Mouse (Mus musculus): ENCODE data around the gene Npsr1. TPM values are rescaled to one million over a fixed set of nuclear protein-coding genes. Genes with fewer than 3 reads are reported as not detected.

The Npsr1 gene
- total RNA-seq, 2 experiments from 2014 or later: 3.8 to 4.2 TPM

- intact Hi-C loops (cut with DNase I): no loop called here
- peak; percentile 60 to 73 for DNase-seq (ENCODE audit: low spot score in 2 of 2)
Observed at GRCm38 (mm10) chr9:24211636-24212035, 113.8 kb downstream of the Npsr1 start.

DNA sequence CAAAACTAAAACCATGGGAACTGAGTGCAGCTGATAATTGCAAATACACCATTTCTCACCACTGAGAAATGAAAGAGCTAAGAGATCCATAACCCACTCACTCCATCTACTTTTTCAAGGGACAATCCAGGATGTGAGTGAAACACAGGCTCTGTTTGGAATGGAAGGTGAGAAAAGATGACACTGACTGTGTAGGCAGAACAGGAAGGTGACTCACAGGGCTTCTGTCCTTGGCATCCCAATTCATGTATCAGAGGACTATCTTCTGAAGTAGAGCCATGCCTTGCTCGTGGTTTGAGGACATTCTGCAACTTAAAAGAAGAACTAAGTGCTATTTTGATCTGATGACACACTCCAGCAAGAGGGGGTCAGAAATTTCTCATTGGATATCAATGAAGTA lies 119.9 kb downstream of the Npsr1 start:
- DNase-seq (ENCODE audit: low spot score in 2 of 2): peak in 1 of 2 experiments; percentile 23
- intact Hi-C loops (cut with DNase I): no loop called here

- no peak for DNase-seq (ENCODE audit: low spot score in 2 of 2)
- intact Hi-C loops (cut with DNase I): no loop called here
Observed at GRCm38 (mm10) chr9:24236461-24236860, 138.7 kb downstream of the Npsr1 start.

- intact Hi-C loops (cut with DNase I): no loop called here
Observed at GRCm38 (mm10) chr9:24247557-24247956, 149.8 kb downstream of the Npsr1 start.

GRCm38 (mm10) chr9:24254236-24254635 lies 156.4 kb downstream of the Npsr1 start:
- DNase-seq (ENCODE audit: low spot score in 2 of 2): no peak
- intact Hi-C loops (cut with DNase I): no loop called here

More at GRCm38 (mm10) chr9:24247557-24247956, 149.8 kb downstream of the Npsr1 start:
- DNase-seq (ENCODE audit: low spot score in 2 of 2): no peak

DNA sequence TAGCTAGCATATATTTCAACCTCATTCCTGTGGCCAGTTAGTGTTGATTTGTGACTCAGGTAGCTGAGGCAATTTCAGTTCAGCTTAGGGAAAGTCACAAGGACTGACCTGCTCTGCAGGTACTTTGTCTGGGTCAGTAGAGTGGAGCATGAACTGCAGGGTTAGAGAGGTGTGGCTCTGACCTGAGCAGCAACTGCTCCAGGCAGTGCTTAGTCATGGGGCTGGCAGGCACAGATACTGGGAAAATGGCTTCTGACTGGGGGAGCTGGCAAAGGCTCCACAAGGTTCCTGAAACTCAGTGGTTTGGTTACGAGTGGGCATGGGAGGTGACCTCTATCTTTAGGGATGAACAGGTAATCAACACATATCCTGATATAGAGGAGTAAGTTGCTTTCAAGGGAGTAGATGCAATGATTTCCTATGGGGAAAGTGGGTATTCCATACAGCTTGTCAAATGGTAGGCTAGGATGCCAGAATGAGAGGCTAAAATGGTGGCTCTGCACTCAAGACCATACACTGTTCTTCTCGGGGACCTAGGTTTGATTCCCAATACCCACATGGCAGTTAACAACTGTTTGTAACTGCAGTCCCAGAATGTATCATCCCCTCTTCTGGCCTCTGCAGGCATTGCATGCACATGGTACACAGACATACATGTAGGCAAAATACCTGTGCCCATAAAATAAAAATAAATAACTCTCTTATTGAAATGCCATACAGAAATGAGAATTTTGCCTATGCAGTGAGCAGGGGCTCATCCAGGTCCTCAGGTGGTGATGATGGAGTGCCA lies 182.9 kb downstream of the Npsr1 start:
- DNase-seq (ENCODE audit: low spot score in 2 of 2): no peak
- intact Hi-C loops (cut with DNase I): no loop called here

DNA sequence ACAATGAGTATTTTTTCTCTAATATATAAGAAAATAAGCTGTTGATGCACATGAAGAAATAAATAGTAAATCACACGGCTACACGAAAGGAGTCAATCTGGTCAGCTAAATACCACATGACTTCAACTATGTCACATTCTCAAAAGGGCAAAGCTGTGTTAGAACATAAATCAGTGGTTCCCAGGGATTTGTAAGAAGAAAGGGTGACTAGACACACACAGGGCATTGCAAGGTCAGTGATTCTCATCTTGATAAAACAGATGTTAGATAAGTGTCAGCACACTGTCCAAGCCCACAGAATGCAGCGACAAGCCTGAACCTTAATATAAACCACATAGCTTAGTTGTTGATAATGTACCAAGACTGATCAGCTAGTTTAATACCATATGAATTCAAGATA lies 184.8 kb downstream of the Npsr1 start:
- intact Hi-C loops (cut with DNase I): no loop called here
- no peak for DNase-seq (ENCODE audit: low spot score in 2 of 2)

DNA sequence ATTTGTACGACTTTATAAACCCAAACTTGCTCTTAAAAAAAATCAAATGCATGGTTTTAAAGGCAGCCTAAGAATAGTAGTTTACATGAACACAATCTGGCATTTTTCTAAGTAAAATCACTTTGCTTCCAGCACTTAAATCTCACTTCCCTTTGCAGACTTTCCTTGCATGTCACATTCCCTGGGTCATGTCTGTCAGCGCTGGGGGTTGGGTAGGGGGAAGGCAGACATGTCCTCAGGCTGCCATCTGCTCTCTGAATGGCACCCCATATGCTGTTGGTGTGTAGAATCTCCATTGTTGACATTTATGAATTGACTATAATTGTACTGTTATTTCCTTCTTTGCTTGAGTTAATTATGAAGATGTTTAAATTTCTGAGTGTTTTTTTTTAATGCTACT lies 185.3 kb downstream of the Npsr1 start:
- intact Hi-C loops (cut with DNase I): no loop called here

GRCm38 (mm10) chr9:24283536-24283935 lies 185.7 kb downstream of the Npsr1 start:
- no peak for DNase-seq (ENCODE audit: low spot score in 2 of 2)
- intact Hi-C loops (cut with DNase I): no loop called here

More for the DNA sequence above, 185.3 kb downstream of the Npsr1 start:
- peak; percentile 15 to 25 for DNase-seq (ENCODE audit: low spot score in 2 of 2)

GRCm38 (mm10) chr9:24284239-24285084 lies 186.7 kb downstream of the Npsr1 start:
- intact Hi-C loops (cut with DNase I): no loop called here
- peak in 1 of 2 experiments; percentile 33 for DNase-seq (ENCODE audit: low spot score in 2 of 2)

DNA sequence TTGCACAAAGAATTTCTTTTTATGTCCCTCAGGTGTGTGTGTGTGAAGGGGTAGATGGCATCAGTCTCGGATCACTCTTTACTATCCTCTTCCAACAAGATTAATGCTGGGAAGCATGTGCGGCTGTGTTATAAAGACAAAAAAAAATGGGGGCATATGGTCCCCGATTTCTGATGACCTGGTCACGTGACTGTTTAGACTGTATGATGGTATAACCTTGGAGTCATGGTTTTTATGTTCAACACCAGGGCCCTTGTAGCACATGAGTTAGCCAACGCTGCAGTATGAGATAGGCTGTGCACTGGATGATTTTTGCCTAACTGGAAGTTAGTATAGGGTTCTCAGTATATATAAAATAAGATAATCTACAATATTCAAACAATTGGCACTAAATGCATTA lies 187.6 kb downstream of the Npsr1 start:
- intact Hi-C loops (cut with DNase I): no loop called here
- no peak for DNase-seq (ENCODE audit: low spot score in 2 of 2)

- intact Hi-C loops (cut with DNase I): no loop called here
- DNase-seq (ENCODE audit: low spot score in 2 of 2): no peak
Observed at GRCm38 (mm10) chr9:24291385-24291784, 193.6 kb downstream of the Npsr1 start.

DNA sequence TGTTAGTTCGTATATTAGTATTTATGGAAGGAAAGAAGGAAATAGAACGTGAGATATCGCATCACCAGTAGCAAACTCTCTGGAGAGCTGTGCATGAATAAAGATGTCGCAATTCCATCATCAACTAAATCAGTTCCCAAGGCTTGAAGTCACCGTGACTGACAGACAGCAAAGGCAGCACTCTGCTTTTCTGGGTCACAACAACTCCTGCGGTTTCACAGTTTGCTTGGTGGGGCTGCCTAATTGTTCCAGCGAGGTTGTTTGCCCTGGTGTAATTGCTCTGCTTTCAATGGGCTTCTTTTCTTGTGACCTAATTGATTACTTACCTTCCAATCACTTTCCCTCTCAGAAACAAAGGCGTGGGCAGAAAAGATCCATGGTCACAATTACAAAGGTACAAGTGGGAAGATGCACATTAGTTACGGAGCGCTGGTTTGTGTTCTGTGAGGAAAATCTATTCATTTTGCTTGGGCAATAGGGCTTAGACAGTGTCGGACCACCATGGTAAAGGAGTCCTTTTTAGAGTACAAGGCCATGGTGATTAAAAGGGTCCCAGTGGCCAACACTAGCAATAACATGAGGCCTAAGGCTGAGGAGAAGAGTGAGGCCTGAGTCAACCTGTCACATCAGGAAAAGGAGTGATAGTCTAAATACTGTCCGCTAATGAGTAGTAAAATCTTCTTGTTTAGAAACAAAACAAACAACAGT lies 195.6 kb downstream of the Npsr1 start:
- DNase-seq (ENCODE audit: low spot score in 2 of 2): no peak
- intact Hi-C loops (cut with DNase I): no loop called here

DNA sequence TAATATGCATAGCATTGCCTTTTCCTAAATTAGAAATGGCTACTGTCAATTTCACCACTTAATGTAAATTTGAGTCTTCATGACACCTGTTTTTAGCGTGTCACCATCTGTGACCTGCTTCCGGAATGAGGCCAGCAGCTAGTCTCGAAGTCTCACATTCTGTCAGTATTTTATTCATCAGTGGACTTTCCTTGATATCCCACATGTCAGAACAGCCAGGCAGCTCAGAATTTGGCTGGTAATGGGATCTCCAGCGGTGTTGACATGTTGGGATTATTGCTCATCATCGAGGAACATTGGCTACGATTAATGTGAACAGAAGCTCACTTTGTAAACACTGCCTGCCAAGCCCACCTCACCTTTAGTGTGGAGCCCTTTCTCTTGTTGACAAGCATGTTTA lies 205.1 kb downstream of the Npsr1 start:
- intact Hi-C loops (cut with DNase I): no loop called here

DNA sequence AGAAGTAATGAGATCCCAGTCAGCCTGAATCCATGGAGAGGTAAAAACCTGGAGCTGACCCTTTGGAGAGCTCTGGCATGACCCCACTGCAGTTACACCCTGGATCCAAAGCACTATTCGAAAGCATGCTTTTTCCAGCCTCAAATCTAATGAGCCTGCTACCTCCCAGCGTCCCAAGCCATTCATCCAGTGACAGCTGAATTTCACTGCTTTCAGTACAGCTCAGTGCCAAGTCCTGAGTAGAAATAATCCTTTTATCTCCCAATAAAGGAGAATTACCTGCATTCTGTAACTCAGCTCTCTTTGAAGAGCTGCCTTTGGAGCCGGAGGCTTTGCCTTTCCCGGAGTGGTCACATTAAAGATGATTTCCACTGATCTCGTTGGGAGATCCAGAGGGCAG lies 209.2 kb downstream of the Npsr1 start:
- DNase-seq (ENCODE audit: low spot score in 2 of 2): no peak
- intact Hi-C loops (cut with DNase I): no loop called here

More for the DNA sequence above, 205.1 kb downstream of the Npsr1 start:
- no peak for DNase-seq (ENCODE audit: low spot score in 2 of 2)

DNA sequence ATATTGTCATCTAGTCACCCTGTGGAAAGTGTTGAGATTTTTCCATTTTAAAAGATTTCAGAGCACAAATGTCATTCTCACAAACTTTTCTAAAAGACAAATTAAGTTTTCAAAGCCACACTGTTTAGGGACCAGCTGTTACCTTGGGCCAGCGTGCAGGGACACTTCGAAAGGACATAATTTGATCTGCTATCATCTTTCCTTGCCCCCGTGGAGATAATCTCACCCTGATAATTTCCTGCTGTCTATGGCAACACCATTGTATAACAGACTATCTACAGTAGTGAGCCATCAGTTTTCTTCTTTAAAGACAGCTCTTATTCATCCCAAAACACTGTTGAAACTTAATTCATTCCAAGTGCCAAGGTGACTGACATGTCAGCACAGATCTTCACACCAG lies 209.6 kb downstream of the Npsr1 start:
- intact Hi-C loops (cut with DNase I): no loop called here
- DNase-seq (ENCODE audit: low spot score in 2 of 2): no peak

- intact Hi-C loops (cut with DNase I): no loop called here
- DNase-seq (ENCODE audit: low spot score in 2 of 2): no peak
Observed at GRCm38 (mm10) chr9:24315835-24316234, 218.0 kb downstream of the Npsr1 start.

DNA sequence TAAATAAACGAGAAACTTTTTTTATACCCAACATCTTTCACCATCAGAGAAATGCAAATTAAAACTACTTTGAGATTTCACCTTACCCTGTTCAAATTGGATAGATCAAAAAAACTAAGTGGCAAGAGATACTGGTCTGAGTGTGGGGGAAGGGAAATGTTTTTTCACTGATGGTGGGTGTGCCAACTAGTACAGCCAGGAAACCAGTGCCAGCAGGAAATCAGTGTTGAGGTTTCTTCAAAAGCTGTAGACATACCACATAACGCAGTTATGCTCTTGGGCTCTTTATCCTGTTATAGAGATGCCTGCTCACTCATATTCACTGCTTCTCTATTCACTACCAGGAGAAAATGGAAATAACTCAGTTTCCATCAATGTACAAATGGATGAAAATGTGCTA lies 233.9 kb downstream of the Npsr1 start:
- intact Hi-C loops (cut with DNase I): no loop called here
- no peak for DNase-seq (ENCODE audit: low spot score in 2 of 2)

DNA sequence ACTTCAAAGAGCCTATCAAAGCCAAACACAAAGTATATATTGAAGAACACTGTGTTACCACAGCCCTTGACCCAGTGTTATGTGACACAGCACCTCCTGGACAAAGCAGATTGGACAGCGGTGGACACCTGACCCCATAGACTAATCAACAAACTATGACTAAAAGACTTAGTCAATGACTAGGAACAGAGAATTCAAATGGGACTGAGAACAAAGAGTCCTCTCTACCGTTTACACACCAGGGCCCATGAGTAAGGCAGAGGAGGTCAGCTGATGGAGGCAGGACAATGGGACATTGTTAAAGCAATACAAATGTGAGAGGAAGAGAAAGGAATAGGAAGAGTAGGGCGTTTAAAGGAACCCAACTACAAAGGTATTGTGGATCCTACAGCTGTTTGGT lies 243.5 kb downstream of the Npsr1 start:
- intact Hi-C loops (cut with DNase I): no loop called here
- no peak for DNase-seq (ENCODE audit: low spot score in 2 of 2)

DNA sequence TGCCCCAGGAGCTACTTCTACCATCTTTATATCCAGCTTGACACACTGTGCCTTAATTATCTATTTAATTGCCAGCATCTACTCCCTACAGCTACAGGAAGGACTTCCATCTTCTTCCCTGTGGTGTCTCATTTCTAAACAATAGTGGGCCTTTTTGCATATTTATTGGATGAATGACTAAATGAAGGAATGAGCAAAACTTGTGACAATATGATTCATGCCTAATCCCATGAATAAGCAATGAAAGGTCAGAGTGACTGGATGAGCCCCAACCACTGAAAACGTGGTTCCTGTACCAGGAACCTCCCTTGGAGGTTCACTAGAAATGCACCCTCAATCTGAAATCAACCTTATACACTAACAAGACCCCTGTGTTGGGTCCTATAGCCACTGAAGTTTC lies 249.2 kb downstream of the Npsr1 start:
- no peak for DNase-seq (ENCODE audit: low spot score in 2 of 2)
- intact Hi-C loops (cut with DNase I): no loop called here
